Mouse (Mus musculus) forebrain, embryonic 10.5 days (tissue): ENCODE measurements around the gene Rpsa. TPM values are rescaled to one million over a fixed set of nuclear protein-coding genes. Genes with fewer than 3 reads are reported as not detected.
A peak's percentile ranks its signal among the peaks of the same experiment; 100 is the strongest.

Experiments
- DNase-seq: peaks from one replicate; pipeline ENCODE4 v3.0.0-alpha.2; 2017; ENCODE audit warnings: low spot score; ENCODE audit errors: extremely low spot score
- H3K27ac ChIP-seq: fragments of 300-500 bp; sonication (generic); 2 replicates; pipeline ENCODE4 v1.5.1; 2016; ENCODE audit warnings: mild to moderate bottlenecking
- H3K27me3 ChIP-seq: fragments of 300-500 bp; sonication (generic); 2 replicates; pipeline ENCODE4 v1.6.1; 2016; ENCODE audit warnings: mild to moderate bottlenecking; ENCODE audit not compliant: poor library complexity, severe bottlenecking
- H3K36me3 ChIP-seq: fragments of 300-500 bp; sonication (generic); replicated peaks from 2 replicates; pipeline ENCODE4 v1.6.1; 2016; ENCODE audit warnings: mild to moderate bottlenecking, moderate library complexity
- H3K4me1 ChIP-seq: fragments of 300-500 bp; sonication (generic); 2 replicates; pipeline ENCODE4 v1.6.1; 2016
- H3K4me3 ChIP-seq: fragments of 300-500 bp; sonication (generic); 2 replicates; pipeline ENCODE4 v1.5.1; 2016; ENCODE audit warnings: mild to moderate bottlenecking, moderate library complexity
- H3K9me3 ChIP-seq: fragments of 300-500 bp; sonication (generic); 2 replicates; pipeline ENCODE4 v1.6.1; 2016; ENCODE audit warnings: mild to moderate bottlenecking, moderate library complexity
- WGBS: fragments of 180-500 bp; shearing (Covaris S2); methylation state at CpG from one replicate; pipeline ENCODE4 v1.1.7; 2016; 5-methylcytosine and 5-hydroxymethylcytosine counted together
- polyA plus RNA-seq: library from polyadenylated mRNA; unstranded; fragments of >200 nt; fragmentation: Nextera tagmentation; extraction: Ambion mirVana; gene quantifications from 2 replicates; pipeline ENCODE4 v1.2.1, GENCODE M21; 2016

The Rpsa gene
- polyA plus RNA-seq, 1 experiment from 2014 or later, result 1,616 TPM

- Histone ChIP-seq H3K9me3 (no peaks in the 10 kb centered on the region), H3K36me3 (peaks cover 41% of the 10 kb centered on the region), H3K27me3 (no peaks in the 10 kb centered on the region), H3K4me3 (no peak overlapping the region), H3K4me1 (peaks cover 13% of the 10 kb centered on the region), H3K27ac (peak overlapping the region; percentile 60)
- no peak for DNase-seq
- WGBS, result 82% methylated on average over 5 of the region's 5 CpGs
These were observed 11.9 kb upstream of the Rpsa start for GRCm38 (mm10) chr9:120115580-120115979.

DNA sequence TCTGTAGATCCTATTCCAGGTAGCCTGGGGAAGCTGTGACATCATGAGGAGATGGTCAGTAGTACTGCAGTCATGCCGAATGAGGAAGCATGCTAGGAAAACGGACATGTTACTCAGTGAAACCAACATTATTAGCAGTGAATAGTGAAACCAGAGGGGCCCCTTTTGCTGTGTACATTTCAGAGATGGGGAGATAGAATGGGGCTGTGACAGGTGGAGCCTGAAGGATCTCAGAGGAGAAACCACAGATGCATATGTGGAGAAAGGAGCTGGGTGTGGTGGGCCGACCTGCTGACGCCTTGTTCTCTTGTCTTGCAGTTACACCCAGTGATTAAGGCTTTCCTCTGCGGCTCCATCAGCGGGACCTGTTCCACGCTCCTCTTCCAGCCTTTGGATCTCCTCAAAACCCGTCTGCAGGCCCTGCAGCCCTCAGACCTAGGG, 11.3 kb upstream of the Rpsa start:
- peaks cover 47% of the 10 kb centered on the region for H3K36me3 ChIP-seq
- H3K27ac ChIP-seq, result peak overlapping the region; percentile 60; the same call in 1 of the 2 replicates
- WGBS, result 87% methylated on average over 8 of the region's 8 CpGs
- H3K9me3 ChIP-seq, result no peaks in the 10 kb centered on the region
- DNase-seq, result no peak
- no peak overlapping the region for H3K4me3 ChIP-seq
- no peaks in the 10 kb centered on the region for H3K27me3 ChIP-seq
- peaks cover 7% of the 10 kb centered on the region for H3K4me1 ChIP-seq

- H3K27me3 ChIP-seq, result no peaks in the 10 kb centered on the region
- no peak overlapping the region for H3K4me3 ChIP-seq
- no peaks in the 10 kb centered on the region for H3K9me3 ChIP-seq
- H3K27ac ChIP-seq, result no peak overlapping the region
- no peak for DNase-seq
- peaks cover 62% of the 10 kb centered on the region for H3K36me3 ChIP-seq
- peaks cover 4% of the 10 kb centered on the region; the same call in 1 of the 2 replicates for H3K4me1 ChIP-seq
- WGBS, result 92% methylated on average over 4 of the region's 4 CpGs
These were observed 9.3 kb upstream of the Rpsa start for GRCm38 (mm10) chr9:120118212-120118611.

DNA sequence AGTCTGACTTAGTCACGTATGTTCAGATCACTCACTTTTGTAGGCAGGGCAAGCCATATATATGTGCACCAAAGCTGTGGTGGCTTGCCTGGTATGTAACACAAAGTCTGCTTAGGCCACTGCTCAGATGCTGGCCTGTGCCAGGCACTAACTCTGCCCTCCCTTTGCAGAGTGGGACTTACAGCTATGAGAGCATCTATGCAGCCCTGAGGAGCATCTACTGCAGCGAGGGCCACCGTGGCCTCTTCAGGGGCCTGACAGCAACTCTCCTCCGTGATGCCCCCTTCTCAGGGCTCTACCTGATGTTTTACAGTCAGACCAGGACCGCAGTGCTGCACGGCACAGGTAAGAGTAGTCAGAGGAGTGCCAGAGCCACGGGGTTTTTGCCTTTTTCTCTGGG, 7.0 kb upstream of the Rpsa start:
- H3K36me3 ChIP-seq, result peaks cover 75% of the 10 kb centered on the region
- no peak for DNase-seq

GRCm38 (mm10) chr9:120126868-120127267, 621 bp upstream of the Rpsa start:
- 75% methylated on average over 11 of the region's 11 CpGs for WGBS
- Histone ChIP-seq H3K27ac (peak overlapping the region; percentile 100), H3K36me3 (peaks cover 57% of the 10 kb centered on the region), H3K4me1 (peaks cover 19% of the 10 kb centered on the region), H3K9me3 (no peaks in the 10 kb centered on the region), H3K4me3 (peak overlapping the region; percentile 100), H3K27me3 (no peaks in the 10 kb centered on the region)
- DNase-seq, result no peak

More for the DNA sequence above, 7.0 kb upstream of the Rpsa start:
- Histone ChIP-seq H3K4me3 (no peak overlapping the region), H3K9me3 (no peaks in the 10 kb centered on the region), H3K4me1 (no peaks in the 10 kb centered on the region), H3K27me3 (no peaks in the 10 kb centered on the region), H3K27ac (no peak overlapping the region)
- WGBS, result 94% methylated on average over 7 of the region's 7 CpGs

GRCm38 (mm10) chr9:120129276-120129675, 1.8 kb downstream of the Rpsa start:
- WGBS, result 79% methylated on average over 10 of the region's 10 CpGs
- H3K27me3 ChIP-seq, result no peaks in the 10 kb centered on the region
- no peak for DNase-seq
- H3K27ac ChIP-seq, result peak overlapping the region; percentile 100
- H3K4me3 ChIP-seq, result peak overlapping the region; percentile 100
- peaks cover 19% of the 10 kb centered on the region for H3K4me1 ChIP-seq
- no peaks in the 10 kb centered on the region for H3K9me3 ChIP-seq
- H3K36me3 ChIP-seq, result peaks cover 50% of the 10 kb centered on the region

DNA sequence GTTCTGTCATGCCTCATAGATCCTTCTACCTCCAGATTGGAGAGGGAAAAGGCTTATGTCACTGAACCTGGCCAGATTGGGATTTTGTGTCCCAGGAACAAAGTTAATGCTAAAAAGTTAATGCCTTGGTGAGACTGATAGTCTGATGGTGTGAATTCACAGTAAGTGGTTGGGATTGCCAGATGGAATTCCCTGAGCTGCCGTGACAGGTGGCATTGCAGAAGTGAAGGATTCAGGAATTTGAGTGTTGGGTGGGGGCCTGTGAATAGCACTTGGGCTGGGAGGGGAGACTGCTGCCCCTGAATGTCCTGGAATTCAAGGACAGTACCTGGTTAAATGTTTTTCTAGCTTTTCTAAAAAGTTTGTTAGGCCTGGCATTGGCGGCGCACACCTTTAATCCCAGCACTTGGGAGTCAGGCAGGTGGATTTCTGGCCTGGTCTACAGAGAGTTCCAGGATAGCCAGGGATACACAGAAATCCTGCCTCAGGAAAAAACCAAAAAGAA, 4.3 kb downstream of the Rpsa start:
- Histone ChIP-seq H3K4me3 (no peak overlapping the region), H3K4me1 (peaks cover 18% of the 10 kb centered on the region), H3K36me3 (peaks cover 47% of the 10 kb centered on the region), H3K27me3 (no peaks in the 10 kb centered on the region), H3K27ac (no peak overlapping the region), H3K9me3 (no peaks in the 10 kb centered on the region)
- WGBS, result 87% methylated on average over 3 of the region's 3 CpGs
- no peak for DNase-seq

GRCm38 (mm10) chr9:120132980-120133754, 5.7 kb downstream of the Rpsa start:
- Histone ChIP-seq H3K4me1 (peaks cover 16% of the 10 kb centered on the region), H3K36me3 (peaks cover 47% of the 10 kb centered on the region), H3K9me3 (no peaks in the 10 kb centered on the region), H3K27me3 (no peaks in the 10 kb centered on the region), H3K4me3 (no peak overlapping the region), H3K27ac (no peak overlapping the region)
- peak; percentile 40 for DNase-seq
- WGBS, result 39% methylated on average over 8 of the region's 8 CpGs

DNA sequence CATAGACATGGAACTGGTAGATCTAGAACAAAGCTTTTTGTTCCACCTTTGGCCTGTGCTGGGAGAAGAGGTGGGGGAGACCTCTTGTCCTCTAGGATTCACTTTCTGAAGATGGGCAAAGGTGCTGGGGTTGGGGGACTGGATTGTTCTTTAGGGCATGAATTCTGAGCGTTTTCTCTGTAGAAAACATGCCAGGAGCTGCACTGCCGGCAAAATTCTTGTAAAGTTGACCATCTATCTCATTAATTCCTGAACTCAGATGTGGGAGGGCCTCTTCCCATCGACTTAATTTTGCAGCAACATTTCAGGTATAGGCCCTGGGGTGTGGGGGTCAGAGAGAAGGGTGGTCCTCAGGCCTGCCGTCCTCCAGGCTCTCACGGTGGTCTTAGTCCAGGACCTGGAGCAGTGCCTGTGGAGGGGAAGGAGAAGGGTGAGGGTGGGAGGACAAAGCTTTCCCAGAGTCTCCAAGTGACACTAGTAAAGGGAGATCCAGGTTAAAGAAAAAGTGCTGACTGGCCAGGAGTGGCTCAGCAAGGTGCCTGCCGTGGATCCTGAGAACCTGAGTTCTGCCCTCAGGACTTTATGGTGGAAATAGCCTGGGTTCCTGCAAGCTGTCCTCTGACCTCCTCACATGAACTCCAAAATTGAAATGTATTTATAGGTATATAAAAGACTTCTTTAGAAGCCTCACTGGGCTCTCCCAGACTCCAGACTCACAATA, 6.4 kb downstream of the Rpsa start:
- Histone ChIP-seq H3K27me3 (no peaks in the 10 kb centered on the region), H3K9me3 (no peaks in the 10 kb centered on the region), H3K27ac (no peak overlapping the region), H3K4me1 (peaks cover 10% of the 10 kb centered on the region), H3K4me3 (no peak overlapping the region), H3K36me3 (peaks cover 42% of the 10 kb centered on the region)
- no peak for DNase-seq
- WGBS, result 60% methylated on average over 6 of the region's 6 CpGs

GRCm38 (mm10) chr9:120134529-120135160, 7.2 kb downstream of the Rpsa start:
- Histone ChIP-seq H3K27ac (no peak overlapping the region), H3K4me3 (no peak overlapping the region), H3K4me1 (peaks cover 3% of the 10 kb centered on the region), H3K36me3 (peaks cover 34% of the 10 kb centered on the region), H3K9me3 (no peaks in the 10 kb centered on the region), H3K27me3 (no peaks in the 10 kb centered on the region)
- WGBS, result 90% methylated on average over 13 of the region's 13 CpGs
- DNase-seq, result no peak

- Histone ChIP-seq H3K4me1 (no peaks in the 10 kb centered on the region), H3K27ac (no peak overlapping the region), H3K9me3 (no peaks in the 10 kb centered on the region), H3K27me3 (no peaks in the 10 kb centered on the region), H3K36me3 (peaks cover 26% of the 10 kb centered on the region), H3K4me3 (no peak overlapping the region)
- WGBS, result 90% methylated on average over 11 of the region's 11 CpGs
- no peak for DNase-seq
These were observed 8.0 kb downstream of the Rpsa start for GRCm38 (mm10) chr9:120135454-120135853.

- 20% methylated on average over 4 of the region's 4 CpGs for WGBS
- Histone ChIP-seq H3K9me3 (no peaks in the 10 kb centered on the region), H3K27me3 (0 out of 2 replicates have a peak, but pooled peaks cover 5% of the 10 kb centered on the region), H3K27ac (no peak overlapping the region), H3K4me1 (no peaks in the 10 kb centered on the region), H3K36me3 (no peaks in the 10 kb centered on the region), H3K4me3 (no peak overlapping the region)
- peak; percentile 69 for DNase-seq
These were observed 13.2 kb downstream of the Rpsa start for GRCm38 (mm10) chr9:120140652-120141051.
